Mouse (Mus musculus) adipose tissue, adult 10 weeks (tissue): ENCODE data around the gene Igf1. TPM values are rescaled to one million over a fixed set of nuclear protein-coding genes. Genes with fewer than 3 reads are reported as not detected.

ENCODE experiments used
- polyA plus RNA-seq: library from polyadenylated mRNA; stranded (reverse); fragments of 350-450 nt; fragmentation: Illumina TruSeq; extraction: RNeasy Lipid Tissue Mini Kit (QIAGEN cat#74804); gene quantifications from one replicate; pipeline ENCODE4 v1.2.3, GENCODE M21; 2014; ENCODE audit warnings: low read depth, low replicate concordance

Igf1 gene
- 79.5 TPM for polyA plus RNA-seq

DNA sequence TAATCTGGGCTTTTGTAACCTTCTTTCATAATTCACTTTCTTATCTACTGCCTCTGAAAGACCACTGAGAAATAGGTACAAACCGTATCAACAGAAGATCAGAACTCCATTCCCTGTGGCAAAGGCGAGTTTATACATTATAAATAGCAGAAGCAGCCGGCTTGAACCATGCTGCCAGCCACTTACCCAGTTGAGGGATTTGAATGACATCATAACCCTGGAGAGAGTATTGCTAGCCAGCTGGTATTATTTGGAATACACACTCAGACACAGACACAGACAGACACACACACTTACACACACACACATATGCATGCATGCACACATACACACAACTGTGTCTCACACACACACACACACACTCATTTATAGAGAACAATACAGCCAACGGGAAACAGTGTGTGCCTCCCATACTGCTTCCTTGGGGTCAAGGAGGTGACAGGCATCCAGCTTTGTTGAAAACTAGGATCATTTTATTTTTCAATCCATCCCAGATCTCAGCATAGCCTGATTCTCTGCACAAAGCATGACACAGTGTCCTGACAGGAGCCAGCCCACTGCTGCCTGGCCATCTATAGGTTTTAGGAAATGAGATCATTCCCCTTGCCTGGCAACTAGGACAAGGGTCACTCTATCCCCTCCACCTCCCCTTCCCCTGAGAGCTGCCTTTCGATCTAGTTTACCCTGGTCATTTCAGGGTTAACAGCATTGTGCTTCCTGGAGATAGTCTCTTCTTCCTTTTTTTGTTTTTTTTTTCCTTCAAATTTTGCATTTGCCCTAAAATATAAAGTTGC is at the start of gene Igf1:
Gene Igf1, plus strand, starts transcription at position 253 of the 794 bp plus-strand sequence.

Other genes with a start within 250 kb of the Igf1 start
- gene Pmch, start 232.8 kb downstream of the Igf1 start, polyA plus RNA-seq: not detected